Mouse (Mus musculus): ENCODE data around the gene Btn1a1.

Btn1a1 gene

GRCm38 (mm10) chr13:23437908-23438307 is 27.8 kb downstream of the Btn1a1 start:
- peak; percentile 88 for DNase-seq (ENCODE audit: low spot score)

- peak; percentile 67 for DNase-seq (ENCODE audit: low spot score)
Observed at GRCm38 (mm10) chr13:23436861-23437822, 28.6 kb downstream of the Btn1a1 start.

GRCm38 (mm10) chr13:23436231-23436661 is 29.5 kb downstream of the Btn1a1 start:
- no peak for DNase-seq (ENCODE audit: low spot score)

- DNase-seq (ENCODE audit: low spot score) = no peak
Observed at GRCm38 (mm10) chr13:23435676-23436075, 30.0 kb downstream of the Btn1a1 start.

GRCm38 (mm10) chr13:23435241-23435640 is 30.5 kb downstream of the Btn1a1 start:
- no peak for DNase-seq (ENCODE audit: low spot score)

- DNase-seq (ENCODE audit: low spot score) = no peak
Observed at GRCm38 (mm10) chr13:23434426-23434825, 31.3 kb downstream of the Btn1a1 start.

GRCm38 (mm10) chr13:23433801-23434200 is 31.9 kb downstream of the Btn1a1 start:
- no peak for DNase-seq (ENCODE audit: low spot score)

GRCm38 (mm10) chr13:23433206-23433605 is 32.5 kb downstream of the Btn1a1 start:
- DNase-seq (ENCODE audit: low spot score) = no peak

- DNase-seq (ENCODE audit: low spot score) = peak; percentile 87
Observed at GRCm38 (mm10) chr13:23432562-23433201, 33.0 kb downstream of the Btn1a1 start.

- peak; percentile 74 for DNase-seq (ENCODE audit: low spot score)
Observed at GRCm38 (mm10) chr13:23431351-23431771, 34.3 kb downstream of the Btn1a1 start.

- peak; percentile 71 for DNase-seq (ENCODE audit: low spot score)
Observed at GRCm38 (mm10) chr13:23430734-23431133, 35.0 kb downstream of the Btn1a1 start.

- DNase-seq (ENCODE audit: low spot score) = no peak
Observed at GRCm38 (mm10) chr13:23429771-23430380, 35.8 kb downstream of the Btn1a1 start.

- no peak for DNase-seq (ENCODE audit: low spot score)
Observed at GRCm38 (mm10) chr13:23428166-23428993, 37.3 kb downstream of the Btn1a1 start.

GRCm38 (mm10) chr13:23427401-23427910 is 38.2 kb downstream of the Btn1a1 start:
- no peak for DNase-seq (ENCODE audit: low spot score)

GRCm38 (mm10) chr13:23426922-23427321 is 38.8 kb downstream of the Btn1a1 start:
- no peak for DNase-seq (ENCODE audit: low spot score)

- DNase-seq (ENCODE audit: low spot score) = no peak
Observed at GRCm38 (mm10) chr13:23426335-23426734, 39.4 kb downstream of the Btn1a1 start.

- DNase-seq (ENCODE audit: low spot score) = no peak
Observed at GRCm38 (mm10) chr13:23425505-23425904, 40.2 kb downstream of the Btn1a1 start.

GRCm38 (mm10) chr13:23424494-23425325 is 41.0 kb downstream of the Btn1a1 start:
- DNase-seq (ENCODE audit: low spot score) = peak; percentile 86

GRCm38 (mm10) chr13:23424052-23424380 is 41.7 kb downstream of the Btn1a1 start:
- no peak for DNase-seq (ENCODE audit: low spot score)

GRCm38 (mm10) chr13:23423286-23424051 is 42.2 kb downstream of the Btn1a1 start, which contains the start of gene Abt1:
Abt1 (minus strand) TSS chr13:23423866.
- peak; percentile 83 for DNase-seq (ENCODE audit: low spot score)

Measured in spleen, adult 12 weeks (tissue).